Comparison of ENCODE assay signal across 1 mouse cellular context in genomic region chr11:69420554-69421000, GRCm38 (mm10).
TF ChIP-seq lines count a peak whose summit lies in the region.

No protein-coding gene starts in this region.

TF ChIP-seq in MEL, 35 proteins besides CTCF, POLR2A, EP300 and RAD21 (continued from another document):
- TF ChIP-seq UBTF (IDR thresholded peaks at IDR 0.05; ENCODE audit: borderline replicate concordance, insufficient read depth, low read depth, low read length) (no peak), TAL1 (IDR thresholded peaks at IDR 0.05; ENCODE audit: low read length) (no peak), MEF2A (IDR thresholded peaks at IDR 0.05; ENCODE audit: extremely low read depth, insufficient replicate concordance, low read depth, low read length, poor library complexity, severe bottlenecking) (no peak), KAT2A (conservative IDR thresholded peaks at IDR 0.05; ENCODE audit: low read depth, low read length) (no peak), ETS1 (IDR thresholded peaks at IDR 0.05; ENCODE audit: low read depth, low read length) (no peak), TCF12 (IDR thresholded peaks at IDR 0.05; ENCODE audit: low read depth, low read length) (no peak), SIN3A (IDR thresholded peaks at IDR 0.05; ENCODE audit: low read length) (no peak)
